Mouse (Mus musculus): ENCODE data around the gene Gsg1l2.

Gsg1l2 gene

DNA sequence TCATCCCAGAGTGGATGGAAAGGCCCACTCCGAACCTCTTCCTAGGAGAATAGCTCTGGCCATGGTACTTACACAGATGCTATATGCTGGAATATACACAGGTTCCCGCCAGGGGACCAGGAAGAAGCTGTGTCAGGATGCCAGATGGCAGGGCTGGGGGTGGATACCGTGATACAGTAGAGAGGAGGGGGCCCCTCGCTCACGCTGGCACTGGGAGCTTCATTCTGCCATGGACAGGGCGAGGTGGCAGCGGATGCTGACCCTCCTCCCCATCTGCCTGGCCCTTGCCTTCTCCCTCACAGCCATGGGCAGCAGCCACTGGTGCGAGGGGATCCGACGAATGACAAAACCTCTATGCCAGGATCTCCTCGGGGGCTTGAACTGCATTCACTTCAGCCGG is at the start of gene Gsg1l2:
Gsg1l2 (plus strand) TSS at position 230 of the 400 bp plus-strand sequence.
- no peak for DNase-seq (ENCODE audit: low spot score)

GRCm38 (mm10) chr11:67727095-67727494 is 47.3 kb upstream of the Gsg1l2 start:
- DNase-seq (ENCODE audit: low spot score), result no peak

- no peak for DNase-seq (ENCODE audit: low spot score)
Observed at GRCm38 (mm10) chr11:67728726-67729125, 45.7 kb upstream of the Gsg1l2 start.

- no peak for DNase-seq (ENCODE audit: low spot score)
Observed at GRCm38 (mm10) chr11:67731056-67731455, 43.4 kb upstream of the Gsg1l2 start.

DNA sequence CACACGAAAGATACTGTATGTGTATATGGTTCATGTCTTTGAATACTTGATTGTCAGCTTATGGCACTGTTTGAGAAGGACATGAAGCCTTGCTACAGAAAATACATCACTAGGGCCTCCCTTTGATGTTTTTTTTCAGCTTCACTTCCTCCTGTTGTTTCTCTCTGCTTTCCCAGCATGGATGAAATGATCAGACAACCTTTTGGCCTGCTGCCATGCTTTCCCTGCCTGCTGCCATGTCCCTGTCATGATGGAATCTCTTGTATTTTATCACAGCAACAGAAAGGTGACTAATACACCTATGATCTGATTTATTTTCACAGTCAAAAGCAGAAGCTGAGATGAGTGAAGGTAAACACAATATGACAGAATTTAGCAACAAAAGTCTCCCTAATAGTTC is 40.7 kb upstream of the Gsg1l2 start:
- DNase-seq (ENCODE audit: low spot score), result no peak

DNA sequence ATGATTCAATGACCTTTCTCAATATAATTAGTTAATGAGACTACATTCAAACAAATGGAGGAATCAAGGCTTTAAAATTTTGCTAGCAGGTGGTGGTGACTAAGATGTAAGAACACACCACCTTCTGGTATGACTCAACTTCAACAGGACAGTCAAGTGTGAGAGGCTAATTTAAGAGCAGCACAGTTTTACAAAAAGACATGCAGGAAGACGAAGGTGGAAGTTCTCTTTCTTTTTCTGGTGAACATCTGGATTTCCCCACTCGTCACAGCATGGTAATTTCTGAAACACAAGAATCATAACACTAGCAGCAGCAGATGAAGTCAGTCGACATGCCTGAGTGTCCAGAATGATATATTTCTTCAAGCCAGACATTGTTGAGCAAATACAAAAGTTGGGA is 39.8 kb upstream of the Gsg1l2 start:
- DNase-seq (ENCODE audit: low spot score), result no peak

GRCm38 (mm10) chr11:67738345-67738744 is 36.1 kb upstream of the Gsg1l2 start:
- no peak for DNase-seq (ENCODE audit: low spot score)

DNA sequence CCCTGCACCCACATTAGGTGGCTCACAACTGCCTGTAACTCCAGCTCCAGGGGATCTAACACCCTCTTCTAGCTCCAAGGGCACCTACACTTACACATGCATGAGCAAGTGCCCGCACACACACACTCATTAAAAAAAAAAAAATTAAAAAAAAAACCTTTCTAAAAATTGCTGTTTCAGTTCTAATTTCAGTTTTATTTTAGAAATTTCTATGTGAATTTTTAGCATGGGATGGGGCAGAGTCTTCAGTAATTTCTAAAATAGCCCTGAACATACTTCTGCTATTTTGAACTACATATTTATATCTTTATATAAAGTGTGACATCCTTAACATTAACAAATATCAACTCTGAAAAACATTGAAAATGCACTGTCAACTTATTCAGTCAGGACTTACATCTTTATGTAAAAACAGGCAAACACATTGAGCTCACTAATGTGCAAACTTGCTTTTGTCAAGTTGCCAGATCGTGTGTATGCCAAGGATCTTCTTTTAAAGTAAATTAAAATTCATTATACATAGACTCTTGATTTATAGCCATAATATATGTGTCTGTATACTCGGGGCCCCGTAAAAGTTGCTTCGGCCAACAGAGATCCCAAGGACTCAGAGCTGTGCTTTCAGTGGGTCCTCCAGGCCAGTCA is 35.4 kb upstream of the Gsg1l2 start:
- no peak for DNase-seq (ENCODE audit: low spot score)

DNA sequence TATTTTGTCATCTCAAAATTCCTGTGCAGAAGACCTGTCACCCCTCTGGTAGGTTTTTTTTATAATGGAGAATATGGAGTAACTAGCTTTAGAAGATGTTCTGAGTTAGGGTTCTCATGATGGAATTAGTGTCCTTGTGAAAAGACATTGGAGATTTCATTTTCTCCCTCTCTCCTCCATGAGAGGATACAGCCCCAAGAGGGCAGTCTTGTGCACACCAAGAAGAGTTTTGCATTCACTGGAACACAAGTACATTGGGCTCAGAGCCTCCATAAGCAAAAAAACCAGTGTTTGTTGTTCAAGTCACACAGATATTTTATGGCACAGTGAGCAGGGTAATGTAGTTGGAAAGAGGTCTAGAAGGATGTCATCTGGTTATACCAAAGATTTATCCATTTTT is 32.8 kb upstream of the Gsg1l2 start:
- DNase-seq (ENCODE audit: low spot score), result no peak

- DNase-seq (ENCODE audit: low spot score), result no peak
Observed at GRCm38 (mm10) chr11:67756287-67756686, 18.1 kb upstream of the Gsg1l2 start.

DNA sequence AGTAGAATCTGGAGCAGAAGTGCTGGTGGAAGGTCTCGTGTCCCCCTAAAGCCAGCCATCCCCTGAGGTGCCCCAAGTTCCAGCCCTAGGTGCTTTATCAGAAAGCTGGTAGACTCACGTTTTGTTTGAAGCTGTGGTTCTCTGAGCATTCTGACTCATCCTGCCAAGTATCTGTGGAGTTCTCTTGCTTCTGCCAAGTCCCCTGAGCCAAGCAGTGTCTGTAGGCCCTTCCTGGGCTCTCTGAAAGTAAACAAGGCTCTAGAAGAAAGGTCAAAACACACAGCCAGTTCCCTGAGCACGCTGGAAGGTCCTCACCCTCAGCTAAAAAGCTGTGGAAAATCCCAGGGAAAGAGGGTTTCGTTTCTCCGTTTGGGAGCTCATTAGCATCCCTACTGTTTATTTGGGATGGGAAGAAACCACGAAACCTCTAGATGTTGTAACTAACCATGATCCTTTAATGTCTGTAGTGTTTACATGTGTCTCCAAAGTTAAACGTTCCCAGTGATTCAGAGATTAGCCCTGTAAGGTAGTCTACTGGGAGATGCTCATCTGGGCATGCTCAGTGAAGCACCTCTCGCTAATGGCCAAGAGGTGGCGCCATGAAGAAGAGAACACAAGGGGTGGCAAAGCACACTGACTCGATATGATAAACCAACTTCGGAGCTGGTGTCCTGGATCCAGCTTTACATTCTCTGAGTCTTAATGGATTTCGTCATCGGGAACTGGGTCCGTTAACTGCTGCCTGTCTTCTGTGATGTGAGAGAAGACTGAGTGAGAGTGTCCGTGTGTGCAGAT is 16.8 kb upstream of the Gsg1l2 start:
- DNase-seq (ENCODE audit: low spot score), result no peak

GRCm38 (mm10) chr11:67771053-67771452 is 3.4 kb upstream of the Gsg1l2 start, which contains the start of gene Glp2r:
TSS of gene Glp2r (minus strand) at chr11:67771153.
- DNase-seq (ENCODE audit: low spot score), result no peak

DNA sequence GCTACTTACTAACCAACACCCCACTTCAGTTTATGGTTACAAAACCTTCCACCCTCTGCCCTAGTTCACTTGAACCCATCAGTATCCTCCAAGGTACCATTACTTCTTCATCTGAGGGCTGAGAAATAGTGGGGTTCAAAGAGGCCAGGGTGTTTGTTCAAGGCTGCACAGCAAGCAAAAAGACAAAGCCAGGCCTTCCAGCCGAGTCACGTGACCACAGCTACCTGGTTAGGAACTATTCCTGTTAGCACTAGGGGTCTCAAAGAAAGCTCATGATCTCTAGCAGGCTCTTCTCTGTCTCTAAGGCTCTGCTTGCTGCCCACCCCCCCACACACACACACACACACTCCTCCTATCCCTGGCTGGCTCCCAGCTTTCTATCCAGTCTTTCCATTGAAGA is 2.7 kb upstream of the Gsg1l2 start:
- no peak for DNase-seq (ENCODE audit: low spot score)

DNA sequence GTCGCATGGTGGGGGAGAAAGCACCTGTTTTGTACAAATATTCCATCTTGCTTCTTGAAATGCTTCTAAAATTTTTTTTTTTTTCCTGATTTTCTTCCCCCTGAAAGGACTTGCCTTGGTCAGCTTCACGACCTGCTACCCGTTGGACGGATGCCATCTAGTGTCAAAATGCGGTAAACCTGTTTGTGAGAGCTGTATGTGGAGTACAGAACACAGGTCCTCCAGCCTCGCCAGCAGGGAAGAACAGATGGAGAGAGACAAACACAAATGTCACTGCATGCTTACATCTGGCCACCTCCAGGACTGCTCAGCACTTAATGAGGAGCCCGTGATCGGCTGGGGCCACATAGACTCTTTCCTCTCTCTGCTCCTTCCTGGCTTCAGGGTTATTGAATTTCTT is 1.8 kb upstream of the Gsg1l2 start:
- DNase-seq (ENCODE audit: low spot score), result no peak

- DNase-seq (ENCODE audit: low spot score), result no peak
Observed at GRCm38 (mm10) chr11:67790182-67790581, 15.8 kb downstream of the Gsg1l2 start.

DNA sequence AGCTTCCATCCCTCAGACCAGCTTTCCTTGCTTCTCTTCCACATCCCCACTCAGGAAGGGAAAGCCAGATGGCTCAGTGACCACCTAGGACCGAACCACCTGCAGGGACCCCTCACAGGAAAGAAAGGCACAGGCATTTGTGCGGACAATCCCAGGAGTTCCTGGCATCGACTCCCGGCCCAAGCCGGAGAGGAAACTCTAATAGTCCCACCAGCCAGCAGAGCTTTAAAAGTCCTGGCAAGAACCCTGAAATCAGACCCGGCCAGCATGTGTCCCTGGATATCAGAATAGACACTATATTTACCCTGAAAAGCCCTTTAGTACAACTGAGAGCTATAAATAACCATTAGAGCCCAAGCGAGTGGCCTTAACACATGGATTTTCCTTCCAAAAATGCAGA is 23.5 kb downstream of the Gsg1l2 start, which contains the start of gene Dhrs7c:
Dhrs7c (plus strand) TSS at position 257 of the 400 bp plus-strand sequence.
- no peak for DNase-seq (ENCODE audit: low spot score)

GRCm38 (mm10) chr11:67800130-67800723 is 25.8 kb downstream of the Gsg1l2 start:
- no peak for DNase-seq (ENCODE audit: low spot score)

- no peak for DNase-seq (ENCODE audit: low spot score)
Observed at GRCm38 (mm10) chr11:67801169-67801568, 26.8 kb downstream of the Gsg1l2 start.

DNA sequence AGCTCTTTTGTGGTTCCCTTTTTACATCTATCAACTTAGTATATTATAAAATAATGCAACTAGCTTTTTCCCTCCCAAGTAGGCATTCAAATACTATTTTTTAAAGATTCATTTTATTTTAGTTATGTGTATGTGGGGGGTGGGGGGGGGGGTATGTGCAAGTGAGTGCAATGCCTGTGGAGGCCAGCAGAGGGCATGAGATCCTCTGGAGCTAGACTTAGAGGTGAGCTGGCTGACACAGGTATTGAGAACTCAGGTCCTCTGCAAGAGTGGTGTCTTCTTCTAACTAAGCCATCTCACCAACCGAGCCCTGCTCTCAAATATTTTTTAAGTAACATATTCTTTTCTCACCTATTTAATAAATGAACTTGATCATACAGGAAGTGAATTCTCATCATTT is 31.1 kb downstream of the Gsg1l2 start:
- no peak for DNase-seq (ENCODE audit: low spot score)

GRCm38 (mm10) chr11:67806832-67807597 is 32.6 kb downstream of the Gsg1l2 start:
- no peak for DNase-seq (ENCODE audit: low spot score)

- DNase-seq (ENCODE audit: low spot score), result no peak
Observed at GRCm38 (mm10) chr11:67808051-67808450, 33.6 kb downstream of the Gsg1l2 start.

DNA sequence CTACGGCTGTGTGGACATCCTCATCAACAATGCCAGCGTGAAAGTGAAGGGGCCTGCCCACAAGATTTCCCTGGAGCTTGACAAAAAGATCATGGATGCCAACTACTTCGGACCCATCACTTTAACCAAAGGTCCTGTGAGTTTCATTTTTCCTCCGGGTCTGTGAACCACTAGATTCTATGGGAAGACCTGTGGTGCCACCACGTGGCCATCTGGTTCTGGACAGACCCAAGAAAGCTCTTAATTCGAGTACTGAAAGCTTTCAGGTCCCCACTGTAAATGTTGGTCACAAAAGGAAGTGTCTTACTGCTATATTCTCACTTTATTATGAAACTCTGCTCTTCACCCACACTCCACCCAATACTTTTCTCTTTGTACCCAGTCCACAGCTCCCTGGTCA is 37.1 kb downstream of the Gsg1l2 start:
- no peak for DNase-seq (ENCODE audit: low spot score)
